Mouse (Mus musculus) liver, postnatal 0 days (tissue): ENCODE measurements at regions not wholly inside any gene's neighbourhood (a gene's known extent, or its start where the extent isn't known, plus 50 kb on each side); places are given as distances from the start of the nearest gene placed in this dataset.

ENCODE experiments used
- CTCF ChIP-seq: sonication (generic); IDR thresholded peaks from 2 replicates; pipeline ENCODE4 v1.5.1; 2016; ENCODE audit warnings: antibody characterized with exemption, low read depth
- EP300 ChIP-seq: IDR thresholded peaks from 2 replicates; pipeline ENCODE4 v1.6.1; 2016; ENCODE audit warnings: antibody characterized with exemption, low read depth, mild to moderate bottlenecking

GRCm38 (mm10) chr6:31817640-31818039, 232.4 kb upstream of the 1700012A03Rik start:
- TF ChIP-seq CTCF (no peak), EP300 (no peak)
